Mouse (Mus musculus): Measurements from ENCODE around the gene Gramd1c.

The Gramd1c gene

GRCm38 (mm10) chr16:43963291-43963690, 99.9 kb downstream of the Gramd1c start:
- peak; percentile 87 for ATAC-seq (ENCODE audit: low TSS enrichment)

GRCm38 (mm10) chr16:43958038-43958437, 105.1 kb downstream of the Gramd1c start:
- ATAC-seq (ENCODE audit: low TSS enrichment): no peak

- ATAC-seq (ENCODE audit: low TSS enrichment): no peak
Measured at GRCm38 (mm10) chr16:43954913-43955312, 108.2 kb downstream of the Gramd1c start.

- ATAC-seq (ENCODE audit: low TSS enrichment): peak; percentile 30; the same call in 1 of the 2 replicates
Measured at GRCm38 (mm10) chr16:43951591-43951990, 111.6 kb downstream of the Gramd1c start.

- ATAC-seq (ENCODE audit: low TSS enrichment): 0 out of 2 replicates have a peak, but pooled peaks have one; percentile 8
Measured at GRCm38 (mm10) chr16:43945869-43946268, 117.3 kb downstream of the Gramd1c start.

GRCm38 (mm10) chr16:43945351-43945750, 117.8 kb downstream of the Gramd1c start:
- no peak for ATAC-seq (ENCODE audit: low TSS enrichment)

- no peak for ATAC-seq (ENCODE audit: low TSS enrichment)
Measured at GRCm38 (mm10) chr16:43940846-43941245, 122.3 kb downstream of the Gramd1c start.

- ATAC-seq (ENCODE audit: low TSS enrichment): peak; percentile 69
Measured at GRCm38 (mm10) chr16:43935892-43936291, 127.3 kb downstream of the Gramd1c start.

GRCm38 (mm10) chr16:43935367-43935766, 127.8 kb downstream of the Gramd1c start:
- peak; percentile 22 for ATAC-seq (ENCODE audit: low TSS enrichment)

GRCm38 (mm10) chr16:43934856-43935255, 128.3 kb downstream of the Gramd1c start:
- no peak for ATAC-seq (ENCODE audit: low TSS enrichment)

GRCm38 (mm10) chr16:43933041-43933440, 130.1 kb downstream of the Gramd1c start:
- ATAC-seq (ENCODE audit: low TSS enrichment): no peak; the same call in 1 of the 2 replicates

- ATAC-seq (ENCODE audit: low TSS enrichment): no peak
Measured at GRCm38 (mm10) chr16:43932319-43932718, 130.8 kb downstream of the Gramd1c start.

- ATAC-seq (ENCODE audit: low TSS enrichment): peak; percentile 13; the same call in 1 of the 2 replicates
Measured at GRCm38 (mm10) chr16:43931502-43931901, 131.6 kb downstream of the Gramd1c start.

GRCm38 (mm10) chr16:43930577-43930976, 132.6 kb downstream of the Gramd1c start:
- no peak for ATAC-seq (ENCODE audit: low TSS enrichment)
